ENCODE assay signal across 31 mouse cellular contexts in genomic region chr12:88372018-88372417, GRCm38 (mm10). TPM values are rescaled to one million over a fixed set of nuclear protein-coding genes. Genes with fewer than 3 reads are reported as not detected.
DNase-seq lines count a peak whose midpoint lies in the region; ATAC-seq and TF ChIP-seq lines count a peak whose summit lies in the region.
"Had no signal": no experiment of that assay in that cellular context is flagged by ENCODE, and none has a peak within 500 bp of the region (broad histone marks: within the 10 kb centered on the region; RNA-seq: fewer than 3 reads in every experiment).

No protein-coding gene starts in this region.

- H3K27ac ChIP-seq in layer of hippocampus, adult 2 months = no peak overlapping the region
- no peak overlapping the region for H3K27ac ChIP-seq in midbrain, embryonic 13.5 days
- H3K27ac ChIP-seq in midbrain, embryonic 15.5 days = no peak overlapping the region
- H3K27ac ChIP-seq in hindbrain, embryonic 15.5 days (replicated peaks) = no peak overlapping the region
- H3K27ac ChIP-seq: stomach, embryonic 15.5 days had no signal

- no peak for DNase-seq in cerebellum, adult 8-10 months
- no peak for DNase-seq in layer of hippocampus, adult 2 months (ENCODE audit: low spot score in 2 of 2)
- no peak for DNase-seq in layer of hippocampus, adult 9-10 months (ENCODE audit: low spot score)
- no peak for DNase-seq in kidney, postnatal 25 days
- DNase-seq: adrenal gland, adult 8-10 months; cerebellum, adult 2 months; cerebellum, postnatal 36 days; embryo, embryonic 11 days; forebrain, postnatal 0 days; gastrocnemius, postnatal 36 days; heart, postnatal 36 days; kidney, adult 2 months; kidney, postnatal 36 days; layer of hippocampus, adult 9-11 months; liver, postnatal 0 days; lung, postnatal 14 days; thymus, postnatal 36 days had no signal

- WGBS in midbrain, embryonic 13.5 days = 70% methylated on average over 5 of the region's 5 CpGs
- 62% methylated on average over 5 of the region's 5 CpGs for WGBS in midbrain, embryonic 15.5 days
- 64% methylated on average over 5 of the region's 5 CpGs for WGBS in hindbrain, embryonic 15.5 days

- peak; percentile 19; the same call in 1 of the 2 replicates for TF ChIP-seq CTCF in layer of hippocampus, adult 2 months (conservative IDR thresholded peaks at IDR 0.05)

- H3K27me3 ChIP-seq in midbrain, embryonic 13.5 days = no peaks in the 10 kb centered on the region
- no peaks in the 10 kb centered on the region for H3K27me3 ChIP-seq in midbrain, embryonic 15.5 days (replicated peaks)
- no peaks in the 10 kb centered on the region for H3K27me3 ChIP-seq in hindbrain, embryonic 15.5 days
- H3K27me3 ChIP-seq: stomach, embryonic 15.5 days had no signal

- 0 out of 2 replicates have a peak overlapping the region, but pooled peaks have one; percentile 10 for H3K9ac ChIP-seq in midbrain, embryonic 13.5 days (replicated peaks)
- H3K9ac ChIP-seq in midbrain, embryonic 15.5 days = no peak overlapping the region
- no peak overlapping the region for H3K9ac ChIP-seq in hindbrain, embryonic 15.5 days
- H3K9ac ChIP-seq: forebrain, postnatal 0 days; liver, postnatal 0 days; stomach, embryonic 15.5 days had no signal

- H3K9me3 ChIP-seq in midbrain, embryonic 13.5 days = no peaks in the 10 kb centered on the region
- H3K9me3 ChIP-seq in midbrain, embryonic 15.5 days = no peaks in the 10 kb centered on the region
- no peaks in the 10 kb centered on the region for H3K9me3 ChIP-seq in hindbrain, embryonic 15.5 days
- H3K9me3 ChIP-seq: stomach, embryonic 15.5 days had no signal

- no peak overlapping the region for H3K4me2 ChIP-seq in midbrain, embryonic 13.5 days (replicated peaks)
- no peak overlapping the region for H3K4me2 ChIP-seq in midbrain, embryonic 15.5 days
- no peak overlapping the region for H3K4me2 ChIP-seq in hindbrain, embryonic 15.5 days
- H3K4me2 ChIP-seq: stomach, embryonic 15.5 days had no signal

- 0 out of 2 replicates have a peak, but pooled peaks have one; percentile 31 for ATAC-seq in cerebellum, adult (ENCODE audit: insufficient number of reproducible peaks, low FRiP score, low TSS enrichment)
- ATAC-seq in midbrain, embryonic 13.5 days = peak; percentile 53
- ATAC-seq in midbrain, embryonic 15.5 days (replicated peaks) = no peak
- peak; percentile 38; the same call in 1 of the 2 replicates for ATAC-seq in hindbrain, embryonic 15.5 days (ENCODE audit: low FRiP score, low read depth)
- ATAC-seq: activated CD4-positive, CD25-positive, alpha-beta regulatory T cell, adult 4 months; forebrain, postnatal 0 days; liver, postnatal 0 days had no signal

- H3K36me3 ChIP-seq in midbrain, embryonic 13.5 days = peaks cover 4% of the 10 kb centered on the region; the same call in 1 of the 2 replicates
- H3K36me3 ChIP-seq in midbrain, embryonic 15.5 days (replicated peaks) = no peaks in the 10 kb centered on the region
- no peaks in the 10 kb centered on the region for H3K36me3 ChIP-seq in hindbrain, embryonic 15.5 days
- H3K36me3 ChIP-seq: stomach, embryonic 15.5 days had no signal

- no peak overlapping the region for H3K4me3 ChIP-seq in layer of hippocampus, adult 2 months
- no peak overlapping the region for H3K4me3 ChIP-seq in midbrain, embryonic 13.5 days (replicated peaks)
- H3K4me3 ChIP-seq in midbrain, embryonic 15.5 days = no peak overlapping the region
- no peak overlapping the region for H3K4me3 ChIP-seq in hindbrain, embryonic 15.5 days
- H3K4me3 ChIP-seq: stomach, embryonic 15.5 days had no signal

- H3K4me1 ChIP-seq in midbrain, embryonic 13.5 days (replicated peaks) = peaks cover 11% of the 10 kb centered on the region
- H3K4me1 ChIP-seq in midbrain, embryonic 15.5 days = peaks cover 3% of the 10 kb centered on the region
- peaks cover 7% of the 10 kb centered on the region; the same call in 1 of the 2 replicates for H3K4me1 ChIP-seq in hindbrain, embryonic 15.5 days (replicated peaks)
- H3K4me1 ChIP-seq: stomach, embryonic 15.5 days had no signal

RNA-seq across cellular contexts. Expression of gene Adck1, which starts 11.7 kb away (rescaled TPM):
- total RNA-seq in layer of hippocampus, adult 2 months (2021) = 10 to 100 TPM; 32.3 to 32.4 TPM
- polyA plus RNA-seq in midbrain, embryonic 13.5 days (2015; fragmentation: Nextera tagmentation; extraction: Ambion mirVana) = 26.4 and 27.2 TPM in 2 replicates
- 38.8 and 43.3 TPM in 2 replicates for polyA plus RNA-seq in midbrain, embryonic 15.5 days (2015; fragmentation: Nextera tagmentation; extraction: Ambion mirVana)
- polyA plus RNA-seq in hindbrain, embryonic 15.5 days (2015; fragmentation: Nextera tagmentation; extraction: Ambion mirVana) = 36.4 and 38.0 TPM in 2 replicates

RNA-seq across cellular contexts. Expression of gene Gm5039, which starts 48.2 kb away (rescaled TPM):
- total RNA-seq in layer of hippocampus, adult 2 months (2021) = not detected
- not detected in 2 replicates for polyA plus RNA-seq in midbrain, embryonic 13.5 days (2015; fragmentation: Nextera tagmentation; extraction: Ambion mirVana)
- polyA plus RNA-seq in midbrain, embryonic 15.5 days (2015; fragmentation: Nextera tagmentation; extraction: Ambion mirVana) = not detected in 2 replicates
- polyA plus RNA-seq in hindbrain, embryonic 15.5 days (2015; fragmentation: Nextera tagmentation; extraction: Ambion mirVana) = not detected in 2 replicates
- total RNA-seq: adrenal gland, adult 8-10 months; forebrain, postnatal 0 days; gastrocnemius, postnatal 36 days; heart, adult 8-10 months; heart, postnatal 36 days; left cerebral cortex, adult 18-20 months; left cerebral cortex, postnatal 36 days; liver, adult 2 months; megakaryocyte progenitor cell, adult 5-6 weeks had no signal
- polyA plus RNA-seq: activated CD4-positive, CD25-positive, alpha-beta regulatory T cell, adult 4 months; cerebellum, adult 2 months; forebrain, postnatal 0 days; heart, embryonic 14.5 days; intestine, embryonic 14.5 days; kidney, adult 2 months; liver, adult 2 months; liver, postnatal 0 days; midbrain, embryonic 16.5 days; stomach, embryonic 15.5 days had no signal
